Mouse (Mus musculus): ENCODE measurements around the gene Gxylt2. TPM values are rescaled to one million over a fixed set of nuclear protein-coding genes. Genes with fewer than 3 reads are reported as not detected.

Gxylt2 gene
- 1 to 10 TPM; 3.5 to 4.7 TPM for total RNA-seq (2021)

- intact Hi-C loops (cut with DNase I) = no loop called here
- peak; percentile 34 for DNase-seq (ENCODE audit: low spot score)
These were observed at the start of gene Gxylt2 for GRCm38 (mm10) chr6:100704574-100705365. Gxylt2 (plus strand) TSS chr6:100704734.

GRCm38 (mm10) chr6:100660395-100660794, 44.1 kb upstream of the Gxylt2 start:
- intact Hi-C loops (cut with DNase I) = loop anchor here (10.0 kb wide), 1 partner anchor 376 kb away; the partner anchor contains the start of gene Rybp
- DNase-seq (ENCODE audit: low spot score) = peak; percentile 42

GRCm38 (mm10) chr6:100662224-100662623, 42.3 kb upstream of the Gxylt2 start:
- no peak for DNase-seq (ENCODE audit: low spot score)
- intact Hi-C loops (cut with DNase I) = loop anchor here (10.0 kb wide), 1 partner anchor 377 kb away; the partner anchor contains the start of gene Rybp

- DNase-seq (ENCODE audit: low spot score) = no peak
- intact Hi-C loops (cut with DNase I) = loop anchor here (10.0 kb wide), 1 partner anchor 383 kb away; the partner anchor contains the start of gene Rybp
These were observed 36.9 kb upstream of the Gxylt2 start for GRCm38 (mm10) chr6:100667644-100668043.

- intact Hi-C loops (cut with DNase I) = loop anchor here (10.0 kb wide), 1 partner anchor 384 kb away; the partner anchor contains the start of gene Rybp
- DNase-seq (ENCODE audit: low spot score) = no peak
These were observed 35.7 kb upstream of the Gxylt2 start for GRCm38 (mm10) chr6:100668858-100669257.

- intact Hi-C loops (cut with DNase I) = no loop called here
- peak; percentile 19 for DNase-seq (ENCODE audit: low spot score)
These were observed 34.1 kb upstream of the Gxylt2 start for GRCm38 (mm10) chr6:100670370-100670841.

- intact Hi-C loops (cut with DNase I) = no loop called here
- peak; percentile 69 for DNase-seq (ENCODE audit: low spot score)
These were observed 33.6 kb upstream of the Gxylt2 start, which contains the start of gene Shq1 for GRCm38 (mm10) chr6:100670880-100671344. Shq1 (minus strand) TSS chr6:100671157.

GRCm38 (mm10) chr6:100671401-100671800, 33.1 kb upstream of the Gxylt2 start:
- intact Hi-C loops (cut with DNase I) = no loop called here
- no peak for DNase-seq (ENCODE audit: low spot score)

- no peak for DNase-seq (ENCODE audit: low spot score)
- intact Hi-C loops (cut with DNase I) = loop anchor here (1.0 kb wide), 1 partner anchor 201 kb away; no protein-coding TSS in a partner anchor
These were observed 29.6 kb upstream of the Gxylt2 start for GRCm38 (mm10) chr6:100674974-100675373.

- DNase-seq (ENCODE audit: low spot score) = no peak
- intact Hi-C loops (cut with DNase I) = no loop called here
These were observed 28.1 kb upstream of the Gxylt2 start for GRCm38 (mm10) chr6:100676461-100676860.

- DNase-seq (ENCODE audit: low spot score) = no peak
- intact Hi-C loops (cut with DNase I) = no loop called here
These were observed 25.9 kb upstream of the Gxylt2 start for GRCm38 (mm10) chr6:100678636-100679035.

- no peak for DNase-seq (ENCODE audit: low spot score)
- intact Hi-C loops (cut with DNase I) = no loop called here
These were observed 18.2 kb upstream of the Gxylt2 start for GRCm38 (mm10) chr6:100686341-100686740.

- intact Hi-C loops (cut with DNase I) = no loop called here
- no peak for DNase-seq (ENCODE audit: low spot score)
These were observed 4.5 kb upstream of the Gxylt2 start for GRCm38 (mm10) chr6:100699986-100700385.

GRCm38 (mm10) chr6:100700774-100701173, 3.8 kb upstream of the Gxylt2 start:
- no peak for DNase-seq (ENCODE audit: low spot score)
- intact Hi-C loops (cut with DNase I) = no loop called here

- intact Hi-C loops (cut with DNase I) = no loop called here
- no peak for DNase-seq (ENCODE audit: low spot score)
These were observed 349 bp upstream of the Gxylt2 start for GRCm38 (mm10) chr6:100704197-100704573.

GRCm38 (mm10) chr6:100705366-100705811, 855 bp downstream of the Gxylt2 start:
- intact Hi-C loops (cut with DNase I) = no loop called here
- no peak for DNase-seq (ENCODE audit: low spot score)

- intact Hi-C loops (cut with DNase I) = no loop called here
- no peak for DNase-seq (ENCODE audit: low spot score)
These were observed 2.3 kb downstream of the Gxylt2 start for GRCm38 (mm10) chr6:100706861-100707260.

GRCm38 (mm10) chr6:100707557-100707956, 3.0 kb downstream of the Gxylt2 start:
- intact Hi-C loops (cut with DNase I) = no loop called here
- DNase-seq (ENCODE audit: low spot score) = peak; percentile 40

- DNase-seq (ENCODE audit: low spot score) = no peak
- intact Hi-C loops (cut with DNase I) = no loop called here
These were observed 3.7 kb downstream of the Gxylt2 start for GRCm38 (mm10) chr6:100708248-100708647.

GRCm38 (mm10) chr6:100708996-100709395, 4.5 kb downstream of the Gxylt2 start:
- no peak for DNase-seq (ENCODE audit: low spot score)
- intact Hi-C loops (cut with DNase I) = no loop called here

GRCm38 (mm10) chr6:100709483-100709882, 4.9 kb downstream of the Gxylt2 start:
- peak; percentile 43 for DNase-seq (ENCODE audit: low spot score)

More at GRCm38 (mm10) chr6:100709483-100709882, 4.9 kb downstream of the Gxylt2 start:
- intact Hi-C loops (cut with DNase I) = no loop called here

All from heart, postnatal 25 days (tissue).